Mouse (Mus musculus) limb, embryonic 14.5 days (tissue): ENCODE measurements around the gene Uox. TPM values are rescaled to one million over a fixed set of nuclear protein-coding genes. Genes with fewer than 3 reads are reported as not detected.

Experiments
- ATAC-seq: fragments of 200-750 bp; cut with Nextera tagmentation; 2 replicates; pipeline ENCODE4 v1.8.0; 2017; ENCODE audit warnings: low read depth, moderate number of reproducible peaks, moderate TSS enrichment; ENCODE audit not compliant: low FRiP score
- DNase-seq: peaks from one replicate; pipeline ENCODE4 v3.0.0-alpha.2; 2015; ENCODE audit warnings: low spot score
- H3K27ac ChIP-seq: fragments of 300-500 bp; sonication (generic); replicated peaks from 2 replicates; pipeline ENCODE4 v1.5.1; 2014; ENCODE audit warnings: low read depth, mild to moderate bottlenecking, low read length, moderate library complexity, mixed read lengths
- H3K27me3 ChIP-seq: fragments of 300-500 bp; sonication (generic); 2 replicates; pipeline ENCODE4 v1.6.1; 2014; ENCODE audit warnings: low read length, mixed read lengths; ENCODE audit not compliant: control insufficient read depth, insufficient read depth
- H3K36me3 ChIP-seq: fragments of 300-500 bp; sonication (generic); 2 replicates; pipeline ENCODE4 v1.6.1; 2014; ENCODE audit warnings: mild to moderate bottlenecking, low read length, moderate library complexity, mixed read lengths; ENCODE audit not compliant: control insufficient read depth, insufficient read depth
- H3K4me1 ChIP-seq: fragments of 300-500 bp; sonication (generic); 2 replicates; pipeline ENCODE4 v1.6.1; 2014; ENCODE audit warnings: antibody characterized with exemption, low read length, mixed read lengths; ENCODE audit not compliant: control insufficient read depth, insufficient read depth
- H3K4me2 ChIP-seq: fragments of 300-500 bp; sonication (generic); replicated peaks from 2 replicates; pipeline ENCODE4 v1.6.1; 2014; ENCODE audit warnings: low read depth, mild to moderate bottlenecking, low read length, moderate library complexity; ENCODE audit not compliant: severe bottlenecking
- H3K4me3 ChIP-seq: fragments of 300-500 bp; sonication (generic); replicated peaks from 2 replicates; pipeline ENCODE4 v1.5.1; 2014; ENCODE audit warnings: low read length
- H3K9ac ChIP-seq: fragments of 300-500 bp; sonication (generic); 2 replicates; pipeline ENCODE4 v1.6.1; 2014; ENCODE audit warnings: mild to moderate bottlenecking, low read depth, low read length, moderate library complexity; ENCODE audit not compliant: severe bottlenecking
- H3K9me3 ChIP-seq: fragments of 300-500 bp; sonication (generic); 2 replicates; pipeline ENCODE4 v1.6.1; 2016; ENCODE audit warnings: low read length; ENCODE audit not compliant: control insufficient read depth
- POLR2A ChIP-seq: fragments of 200-500 bp; IDR thresholded peaks from 2 replicates; pipeline ENCODE4 v1.8.0; 2012; ENCODE audit warnings: inconsistent platforms, mild to moderate bottlenecking, moderate library complexity, borderline replicate concordance; ENCODE audit not compliant: insufficient read depth, insufficient read length; ENCODE audit errors: extremely low read depth
- WGBS: fragments of 180-500 bp; shearing (Covaris S2); extraction: QIAGEN DNeasy Blood & Tissue Kit; methylation state at CpG from one replicate; pipeline ENCODE4 v1.1.7; 2014; 5-methylcytosine and 5-hydroxymethylcytosine counted together
- polyA plus RNA-seq, 2 experiments: library from polyadenylated mRNA; depleted of rRNA in 1 of 2; stranded (reverse) in 1 of 2; unstranded in 1 of 2; fragments of >200 nt; fragmentation: Nextera tagmentation in 1 of 2; extraction: Ambion mirVana in 1 of 2; gene quantifications; 2 replicates each; pipeline versions ENCODE4 v1.2.1 to v1.2.3; 2012 to 2014

Uox gene
- polyA plus RNA-seq, 2 experiments: 0.19 to 0.66 TPM

DNA sequence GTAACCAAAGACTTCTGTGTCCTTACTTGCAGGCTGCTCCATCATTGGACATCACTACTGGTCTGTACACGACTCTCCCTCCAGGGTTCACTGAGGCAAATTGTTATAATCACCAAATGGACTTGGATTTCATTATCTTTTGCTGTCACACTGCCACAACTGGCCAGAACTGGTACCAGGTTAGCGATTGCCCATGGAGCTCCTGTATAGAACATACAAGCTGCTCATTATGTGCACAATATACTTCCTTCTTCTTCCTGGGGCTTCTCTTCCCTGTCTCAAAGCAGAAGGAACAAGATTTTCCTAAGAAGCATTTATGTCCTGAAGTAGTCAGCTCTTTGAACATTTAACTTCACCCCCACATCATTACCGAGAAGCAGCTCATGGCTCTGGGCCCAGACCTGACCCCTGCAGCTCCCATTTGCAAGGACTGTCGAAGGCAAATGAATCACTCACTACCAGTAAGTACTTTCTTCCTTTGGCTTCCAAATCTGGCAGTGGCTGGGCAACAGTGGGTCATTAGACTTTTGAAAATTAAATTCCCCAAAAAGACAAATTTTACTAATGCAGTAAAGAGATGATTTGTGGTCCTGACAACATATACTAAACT is 71.7 kb downstream of the Uox start:
- ATAC-seq (no peak), DNase-seq (no peak)
- Histone ChIP-seq H3K36me3 (no peaks in the 10 kb centered on the region), H3K4me1 (no peaks in the 10 kb centered on the region), H3K4me2 (no peak overlapping the region), H3K9ac (no peak overlapping the region), H3K9me3 (no peaks in the 10 kb centered on the region), H3K4me3 (no peak overlapping the region), H3K27ac (no peak overlapping the region), H3K27me3 (no peaks in the 10 kb centered on the region)
- no peak for TF ChIP-seq POLR2A
- 41% methylated on average over 4 of the region's 4 CpGs for WGBS

DNA sequence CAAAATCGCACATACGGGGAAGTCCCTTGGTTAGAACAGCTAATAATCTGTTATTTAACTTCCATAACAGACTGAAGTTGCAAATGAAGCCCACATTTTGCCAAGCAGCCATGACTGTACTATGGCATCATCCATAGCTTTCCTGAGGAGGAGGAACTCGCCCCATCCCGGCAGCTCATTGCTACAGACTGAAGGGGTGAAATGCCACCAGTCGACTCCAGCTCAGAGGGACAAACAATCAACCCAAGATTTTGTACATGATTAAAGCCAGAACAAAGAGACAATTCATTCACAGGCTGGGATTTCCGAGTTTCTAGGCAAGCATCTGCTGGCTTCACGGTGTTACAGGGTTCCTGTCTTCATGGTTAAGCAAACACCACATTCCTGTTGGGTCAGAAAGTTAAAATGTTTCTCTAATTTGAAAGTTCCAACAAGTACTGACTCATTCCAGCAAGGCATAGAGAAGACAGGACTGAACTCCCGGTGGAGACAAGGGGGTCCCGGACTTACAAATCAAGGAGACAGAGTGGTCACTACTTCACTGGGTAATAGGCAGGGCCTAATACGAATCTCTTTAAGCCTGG is 79.2 kb downstream of the Uox start:
- no peaks in the 10 kb centered on the region for H3K27me3 ChIP-seq
- H3K4me1 ChIP-seq: no peaks in the 10 kb centered on the region
- 77% methylated on average over 10 of the region's 10 CpGs for WGBS
- H3K9ac ChIP-seq: no peak overlapping the region
- H3K36me3 ChIP-seq: no peaks in the 10 kb centered on the region
- no peak overlapping the region for H3K27ac ChIP-seq
- no peaks in the 10 kb centered on the region for H3K9me3 ChIP-seq
- no peak overlapping the region for H3K4me3 ChIP-seq
- no peak for DNase-seq
- no peak for TF ChIP-seq POLR2A
- ATAC-seq: no peak
- H3K4me2 ChIP-seq: no peak overlapping the region

DNA sequence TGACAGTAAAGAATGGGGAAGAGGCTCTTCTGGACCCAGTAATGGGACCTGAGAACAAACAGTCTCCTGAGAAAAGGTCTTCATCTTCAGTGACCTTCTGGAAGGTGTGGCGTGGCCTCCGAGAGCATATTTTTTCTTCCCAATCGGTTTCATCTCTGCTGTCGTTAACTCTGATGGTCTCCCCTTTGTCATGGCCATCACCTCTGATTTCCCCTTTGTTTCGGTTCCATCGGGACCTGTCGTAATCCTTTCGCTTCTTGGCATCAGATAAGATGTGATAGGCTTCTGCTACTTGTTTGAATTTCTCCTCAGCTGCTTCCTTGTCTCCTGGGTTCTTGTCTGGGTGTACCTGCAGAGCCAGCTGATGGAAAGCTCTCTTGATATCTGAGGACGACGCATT is 80.5 kb downstream of the Uox start:
- no peak overlapping the region for H3K9ac ChIP-seq
- no peaks in the 10 kb centered on the region for H3K4me1 ChIP-seq
- no peak for DNase-seq
- H3K4me3 ChIP-seq: no peak overlapping the region
- WGBS: 94% methylated on average over 10 of the region's 10 CpGs
- H3K27me3 ChIP-seq: no peaks in the 10 kb centered on the region
- no peaks in the 10 kb centered on the region for H3K36me3 ChIP-seq
- H3K9me3 ChIP-seq: no peaks in the 10 kb centered on the region
- TF ChIP-seq POLR2A: no peak
- no peak for ATAC-seq
- no peak overlapping the region for H3K27ac ChIP-seq
- no peak overlapping the region for H3K4me2 ChIP-seq

DNA sequence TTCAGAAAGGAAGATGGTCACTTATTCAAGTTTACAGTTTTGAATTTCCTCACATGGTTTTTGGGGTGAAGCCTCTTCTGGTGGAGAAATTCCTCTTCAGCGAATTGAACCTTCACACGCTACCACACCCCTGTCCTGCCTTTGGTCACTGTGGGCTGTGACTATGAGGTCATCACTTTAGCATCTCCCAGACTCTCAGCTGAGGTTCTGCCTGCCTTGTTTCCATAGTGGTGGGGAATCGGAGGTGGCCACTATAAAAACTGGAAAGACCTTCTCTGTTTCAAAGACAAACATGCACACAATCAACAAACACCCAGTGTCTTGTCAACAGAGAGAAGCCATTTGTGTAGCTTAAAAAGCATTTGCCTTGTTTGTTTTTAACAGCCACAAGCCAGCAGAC is 81.0 kb downstream of the Uox start, which contains the start of gene 4930503B20Rik:
4930503B20Rik (minus strand) TSS at position 101 of the 400 bp plus-strand sequence.
- DNase-seq: no peak
- H3K4me2 ChIP-seq: no peak within 1 kb of the TSS
- no peak for TF ChIP-seq POLR2A
- no peak within 1 kb of the TSS for H3K27ac ChIP-seq
- no peaks in the 10 kb centered on the region for H3K9me3 ChIP-seq
- 78% methylated on average over 3 of the region's 3 CpGs for WGBS
- H3K27me3 ChIP-seq: no peaks in the 10 kb centered on the region
- no peaks in the 10 kb centered on the region for H3K4me1 ChIP-seq
- H3K36me3 ChIP-seq: no peaks in the 10 kb centered on the region
- no peak within 1 kb of the TSS for H3K4me3 ChIP-seq
- H3K9ac ChIP-seq: no peak within 1 kb of the TSS
- ATAC-seq: no peak

DNA sequence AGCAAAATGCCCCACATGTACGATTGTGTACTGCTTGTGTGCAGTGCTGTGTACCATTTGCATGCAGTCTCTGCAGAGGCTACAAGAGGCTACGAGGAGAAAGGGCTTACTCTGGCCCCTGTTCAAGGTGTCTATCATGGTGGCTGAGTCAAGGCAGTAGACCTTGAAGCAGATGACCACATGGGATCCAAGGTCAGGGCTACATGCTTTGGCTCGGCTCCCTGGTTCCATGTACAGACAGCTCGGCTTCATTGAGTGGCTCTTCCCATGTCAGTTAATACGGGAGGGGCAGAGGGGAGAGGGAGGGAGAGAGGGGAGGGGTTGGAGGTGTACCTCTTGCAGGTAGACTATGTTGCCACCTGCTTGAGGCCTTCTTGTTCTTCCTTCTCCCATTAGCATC is 82.2 kb downstream of the Uox start:
- Histone ChIP-seq H3K36me3 (no peaks in the 10 kb centered on the region), H3K27me3 (no peaks in the 10 kb centered on the region), H3K4me3 (no peak overlapping the region), H3K4me2 (no peak overlapping the region), H3K9ac (no peak overlapping the region), H3K9me3 (no peaks in the 10 kb centered on the region), H3K4me1 (no peaks in the 10 kb centered on the region), H3K27ac (no peak overlapping the region)
- no peak for TF ChIP-seq POLR2A
- no peak for ATAC-seq
- DNase-seq: no peak
- WGBS: 94% methylated on average over 5 of the region's 5 CpGs

DNA sequence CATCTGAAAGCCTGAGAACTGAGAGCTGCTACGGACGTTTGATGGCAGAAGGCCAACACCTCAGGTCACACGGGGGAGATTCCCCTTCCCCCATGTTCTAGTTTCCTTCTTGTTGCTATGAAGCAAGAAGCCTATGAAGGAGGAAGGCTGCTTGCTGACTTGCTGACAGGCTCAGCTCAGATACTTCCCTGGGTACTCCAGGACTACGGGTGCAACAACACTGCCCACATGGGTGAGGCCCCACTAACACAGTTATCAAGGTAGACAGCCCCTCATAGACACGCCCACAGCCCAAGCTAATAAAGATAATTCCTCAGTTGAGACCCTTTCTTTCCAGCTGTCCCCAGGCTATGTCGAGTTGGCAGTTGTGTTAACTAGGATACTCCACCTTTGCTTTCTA is 83.5 kb downstream of the Uox start:
- H3K36me3 ChIP-seq: no peaks in the 10 kb centered on the region
- no peak for TF ChIP-seq POLR2A

More for the DNA sequence above, 83.5 kb downstream of the Uox start:
- no peak overlapping the region for H3K27ac ChIP-seq
- no peaks in the 10 kb centered on the region for H3K4me1 ChIP-seq
- 56% methylated on average over 6 of the region's 6 CpGs for WGBS
- no peak overlapping the region for H3K4me2 ChIP-seq
- H3K9me3 ChIP-seq: no peaks in the 10 kb centered on the region
- H3K4me3 ChIP-seq: no peak overlapping the region
- H3K9ac ChIP-seq: no peak overlapping the region
- no peak for ATAC-seq
- H3K27me3 ChIP-seq: no peaks in the 10 kb centered on the region
- no peak for DNase-seq
